Mouse (Mus musculus) testis, adult 2 months (tissue): ENCODE measurements around the gene Gm20388.

Experiments
- CTCF ChIP-seq: fragments of 200-500 bp; IDR thresholded peaks from 2 replicates; pipeline ENCODE4 v1.5.1; 2012; ENCODE audit warnings: low read depth, mild to moderate bottlenecking, inconsistent platforms, low read length, moderate library complexity; ENCODE audit not compliant: control insufficient read depth, insufficient read depth, insufficient replicate concordance
- POLR2A ChIP-seq: fragments of 200-500 bp; IDR thresholded peaks from 2 replicates; pipeline ENCODE4 v1.6.1; 2012; ENCODE audit warnings: low read depth, mild to moderate bottlenecking, inconsistent platforms, low read length, moderate library complexity; ENCODE audit not compliant: control insufficient read depth

DNA sequence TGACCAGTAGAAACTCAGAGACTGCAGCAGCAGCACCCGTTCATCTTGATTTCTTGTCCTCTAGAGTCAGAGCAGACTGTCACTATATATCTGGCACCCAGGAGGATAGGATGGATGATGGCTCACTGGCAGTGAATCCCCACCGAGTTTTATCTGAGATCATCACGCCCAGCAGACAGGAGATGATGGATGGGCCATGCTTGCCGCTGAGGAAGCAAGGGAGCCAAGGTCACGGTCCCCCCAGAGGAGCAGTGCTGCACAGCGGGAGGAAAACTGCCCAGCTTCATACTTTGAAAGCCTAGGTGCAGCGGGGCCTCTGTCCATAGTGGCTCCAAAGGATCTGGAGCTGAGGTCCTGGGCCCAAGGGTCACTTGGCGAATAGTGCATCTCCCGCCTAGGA, 2122.1 kb downstream of the Gm20388 start:
- no peak for TF ChIP-seq CTCF
- TF ChIP-seq POLR2A = no peak
